Mouse (Mus musculus) heart, postnatal 0 days (tissue): ENCODE results near the gene Trpv4. TPM values are rescaled to one million over a fixed set of nuclear protein-coding genes. Genes with fewer than 3 reads are reported as not detected.

Experiments
- ATAC-seq: fragments of 200-750 bp; cut with Nextera tagmentation; 2 replicates; pipeline ENCODE4 v1.8.0; 2017; ENCODE audit warnings: low read depth, moderate number of reproducible peaks, moderate library complexity; ENCODE audit not compliant: insufficient read depth
- DNase-seq: peaks from one replicate; pipeline ENCODE4 v3.0.0-alpha.2; 2016; ENCODE audit warnings: low spot score
- H3K27ac ChIP-seq: fragments of 300-500 bp; sonication (generic); 2 replicates; pipeline ENCODE4 v1.5.1; 2014; ENCODE audit warnings: low read depth, mild to moderate bottlenecking
- H3K27me3 ChIP-seq: fragments of 300-500 bp; sonication (generic); 2 replicates; pipeline ENCODE4 v1.6.1; 2014; ENCODE audit warnings: low read length, mixed read lengths; ENCODE audit not compliant: control insufficient read depth, insufficient read depth
- H3K36me3 ChIP-seq: fragments of 300-500 bp; sonication (generic); replicated peaks from 2 replicates; pipeline ENCODE4 v1.6.1; 2014; ENCODE audit warnings: low read length, mixed read lengths; ENCODE audit not compliant: control insufficient read depth, insufficient read depth
- H3K4me1 ChIP-seq: fragments of 300-500 bp; sonication (generic); 2 replicates; pipeline ENCODE4 v1.6.1; 2014; ENCODE audit warnings: antibody characterized with exemption; ENCODE audit not compliant: control insufficient read depth, insufficient read depth
- H3K4me2 ChIP-seq: fragments of 300-500 bp; sonication (generic); 2 replicates; pipeline ENCODE4 v1.6.1; 2014; ENCODE audit warnings: low read depth, mild to moderate bottlenecking, low read length, moderate library complexity
- H3K4me3 ChIP-seq: fragments of 300-500 bp; sonication (generic); 2 replicates; pipeline ENCODE4 v1.5.1; 2014; ENCODE audit warnings: low read depth, low read length
- H3K9ac ChIP-seq: fragments of 300-500 bp; sonication (generic); replicated peaks from 2 replicates; pipeline ENCODE4 v1.6.1; 2014; ENCODE audit warnings: low read depth, low read length, mixed read lengths
- H3K9me3 ChIP-seq: fragments of 300-500 bp; sonication (generic); replicated peaks from 2 replicates; pipeline ENCODE4 v1.6.1; 2016; ENCODE audit warnings: low read length; ENCODE audit not compliant: control insufficient read depth
- CTCF ChIP-seq: IDR thresholded peaks from 2 replicates; pipeline ENCODE4 v1.5.1; 2016; ENCODE audit warnings: antibody characterized with exemption, control low read depth, low read depth
- EP300 ChIP-seq: IDR thresholded peaks from 2 replicates; pipeline ENCODE4 v1.6.1; 2016; ENCODE audit warnings: antibody characterized with exemption, low read depth
- WGBS: fragments of 180-500 bp; shearing (Covaris S2); extraction: QIAGEN DNeasy Blood & Tissue Kit; methylation state at CpG from one replicate; pipeline ENCODE4 v1.1.7; 2014; 5-methylcytosine and 5-hydroxymethylcytosine counted together
- polyA plus RNA-seq: library from polyadenylated mRNA; unstranded; fragments of >200 nt; fragmentation: Nextera tagmentation; extraction: Ambion mirVana; gene quantifications from 2 replicates; pipeline ENCODE4 v1.2.1, GENCODE M21; 2015
- total RNA-seq: library from RNA; depleted of rRNA; stranded (reverse); fragments of >200 nt; gene quantifications from 2 replicates; pipeline ENCODE4 v1.2.3, GENCODE M21; 2014; ENCODE audit warnings: low replicate concordance

Gene Trpv4
- total and polyA plus RNA-seq, 2 experiments from 2014 or later: 0.87 to 2.3 TPM

- ATAC-seq (no peak), DNase-seq (no peak)
- H3K4me2 ChIP-seq: no peak overlapping the region
- H3K9ac ChIP-seq: no peak overlapping the region
- H3K4me3 ChIP-seq: no peak overlapping the region
- H3K27ac ChIP-seq: no peak overlapping the region
- H3K36me3 ChIP-seq: no peaks in the 10 kb centered on the region
- TF ChIP-seq EP300 (no peak), CTCF (no peak)
- no peaks in the 10 kb centered on the region for H3K4me1 ChIP-seq
- WGBS: 72% methylated on average over 17 of the region's 17 CpGs
- H3K27me3 ChIP-seq: 0 out of 2 replicates have a peak, but pooled peaks cover 2% of the 10 kb centered on the region
- no peaks in the 10 kb centered on the region for H3K9me3 ChIP-seq
Observed at GRCm38 (mm10) chr5:114696939-114697338, 38.7 kb upstream of the Trpv4 start.

GRCm38 (mm10) chr5:114695775-114696174, 37.6 kb upstream of the Trpv4 start:
- Histone ChIP-seq H3K4me1 (peaks cover 4% of the 10 kb centered on the region; the same call in 1 of the 2 replicates), H3K4me3 (no peak overlapping the region), H3K9ac (no peak overlapping the region), H3K36me3 (no peaks in the 10 kb centered on the region), H3K4me2 (no peak overlapping the region), H3K27ac (no peak overlapping the region), H3K9me3 (no peaks in the 10 kb centered on the region), H3K27me3 (0 out of 2 replicates have a peak, but pooled peaks cover 3% of the 10 kb centered on the region)
- TF ChIP-seq CTCF (peak; percentile 12), EP300 (no peak)
- 70% methylated on average over 5 of the region's 5 CpGs for WGBS
- DNase-seq (no peak), ATAC-seq (no peak)

GRCm38 (mm10) chr5:114690633-114691567, 32.7 kb upstream of the Trpv4 start, which contains the start of gene Gltp:
TSS of gene Gltp (minus strand) at chr5:114690984.
- ATAC-seq: peak; percentile 98

GRCm38 (mm10) chr5:114689700-114690366, 31.6 kb upstream of the Trpv4 start:
- ATAC-seq (no peak), DNase-seq (no peak)
- H3K27me3 ChIP-seq: 0 out of 2 replicates have a peak, but pooled peaks cover 3% of the 10 kb centered on the region
- no peak for TF ChIP-seq EP300
- no peak for TF ChIP-seq CTCF
- H3K4me1 ChIP-seq: peaks cover 13% of the 10 kb centered on the region
- no peak overlapping the region for H3K27ac ChIP-seq
- peak overlapping the region; percentile 99 for H3K4me2 ChIP-seq
- no peaks in the 10 kb centered on the region for H3K36me3 ChIP-seq
- WGBS: 18% methylated on average over 16 of the region's 16 CpGs
- peak overlapping the region; percentile 80 for H3K9ac ChIP-seq
- no peaks in the 10 kb centered on the region for H3K9me3 ChIP-seq
- H3K4me3 ChIP-seq: peak overlapping the region; percentile 78

More at GRCm38 (mm10) chr5:114690633-114691567, 32.7 kb upstream of the Trpv4 start, which contains the start of gene Gltp:
- WGBS: 7% methylated on average over 38 of the region's 75 CpGs
- Histone ChIP-seq H3K4me1 (peaks cover 13% of the 10 kb centered on the region), H3K9ac (peak within 1 kb of the TSS; percentile 80), H3K4me2 (peak within 1 kb of the TSS; percentile 99), H3K27ac (0 out of 2 replicates have a peak within 1 kb of the TSS, but pooled peaks have one; percentile 43), H3K36me3 (no peaks in the 10 kb centered on the region), H3K27me3 (0 out of 2 replicates have a peak, but pooled peaks cover 3% of the 10 kb centered on the region), H3K4me3 (peak within 1 kb of the TSS; percentile 78), H3K9me3 (no peaks in the 10 kb centered on the region)
- peak; percentile 95 for DNase-seq
- TF ChIP-seq EP300 (no peak), CTCF (peak; percentile 24)

- H3K27me3 ChIP-seq: 0 out of 2 replicates have a peak, but pooled peaks cover 3% of the 10 kb centered on the region
- no peak overlapping the region for H3K9ac ChIP-seq
- TF ChIP-seq EP300 (no peak), CTCF (no peak)
- H3K4me3 ChIP-seq: no peak overlapping the region
- H3K4me1 ChIP-seq: peaks cover 13% of the 10 kb centered on the region
- 84% methylated on average over 13 of the region's 13 CpGs for WGBS
- ATAC-seq: no peak
- DNase-seq: no peak
- no peaks in the 10 kb centered on the region for H3K36me3 ChIP-seq
- no peak overlapping the region for H3K27ac ChIP-seq
- no peak overlapping the region for H3K4me2 ChIP-seq
- no peaks in the 10 kb centered on the region for H3K9me3 ChIP-seq
Observed at GRCm38 (mm10) chr5:114688703-114689102, 30.5 kb upstream of the Trpv4 start.
